Mouse (Mus musculus) skeletal muscle tissue, adult 2 months (tissue): ENCODE measurements around the gene D17H6S53E.

Experiments used
- DNase-seq: peaks from one replicate; pipeline ENCODE4 v3.0.0-alpha.2; 2012; ENCODE audit warnings: low read depth, low spot score

The D17H6S53E gene

DNA sequence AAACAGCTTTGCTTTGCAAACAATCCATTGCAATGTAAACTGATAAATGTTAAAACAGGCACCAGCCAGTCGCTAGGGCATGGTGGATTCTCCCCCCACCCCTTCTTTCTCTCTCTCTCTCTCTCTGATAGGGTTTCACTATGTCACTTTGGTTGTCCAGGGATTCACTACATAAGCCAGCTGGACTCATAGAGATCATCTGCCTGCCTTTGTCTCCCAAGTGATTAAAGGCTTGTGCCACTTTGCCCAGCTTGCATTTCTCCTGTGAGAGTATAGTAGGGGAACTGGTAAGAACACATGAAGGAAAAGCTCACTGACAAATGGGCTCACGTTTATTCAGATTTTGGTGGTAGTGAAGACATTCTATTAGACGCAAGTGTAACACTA, 6.0 kb downstream of the D17H6S53E start:
- no peak for DNase-seq

DNA sequence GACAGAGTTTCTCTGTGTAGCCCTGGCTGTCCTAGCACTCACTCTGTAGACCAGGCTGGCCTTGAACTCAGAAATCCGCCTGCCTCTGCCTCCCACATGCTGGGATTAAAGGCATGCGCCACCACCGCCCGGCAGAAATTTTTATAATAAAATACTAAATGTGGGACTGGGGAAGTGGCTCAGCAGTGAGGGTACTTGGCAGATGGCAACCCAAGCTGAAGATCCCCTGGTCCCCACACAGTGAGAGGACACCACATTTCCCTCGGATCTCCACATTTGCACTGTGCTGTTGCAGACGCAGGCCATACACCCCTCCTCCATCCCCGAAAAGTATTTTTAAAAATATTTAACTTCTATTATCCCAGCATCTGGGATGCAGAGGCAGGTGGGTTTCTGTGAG, 7.3 kb downstream of the D17H6S53E start:
- no peak for DNase-seq

DNA sequence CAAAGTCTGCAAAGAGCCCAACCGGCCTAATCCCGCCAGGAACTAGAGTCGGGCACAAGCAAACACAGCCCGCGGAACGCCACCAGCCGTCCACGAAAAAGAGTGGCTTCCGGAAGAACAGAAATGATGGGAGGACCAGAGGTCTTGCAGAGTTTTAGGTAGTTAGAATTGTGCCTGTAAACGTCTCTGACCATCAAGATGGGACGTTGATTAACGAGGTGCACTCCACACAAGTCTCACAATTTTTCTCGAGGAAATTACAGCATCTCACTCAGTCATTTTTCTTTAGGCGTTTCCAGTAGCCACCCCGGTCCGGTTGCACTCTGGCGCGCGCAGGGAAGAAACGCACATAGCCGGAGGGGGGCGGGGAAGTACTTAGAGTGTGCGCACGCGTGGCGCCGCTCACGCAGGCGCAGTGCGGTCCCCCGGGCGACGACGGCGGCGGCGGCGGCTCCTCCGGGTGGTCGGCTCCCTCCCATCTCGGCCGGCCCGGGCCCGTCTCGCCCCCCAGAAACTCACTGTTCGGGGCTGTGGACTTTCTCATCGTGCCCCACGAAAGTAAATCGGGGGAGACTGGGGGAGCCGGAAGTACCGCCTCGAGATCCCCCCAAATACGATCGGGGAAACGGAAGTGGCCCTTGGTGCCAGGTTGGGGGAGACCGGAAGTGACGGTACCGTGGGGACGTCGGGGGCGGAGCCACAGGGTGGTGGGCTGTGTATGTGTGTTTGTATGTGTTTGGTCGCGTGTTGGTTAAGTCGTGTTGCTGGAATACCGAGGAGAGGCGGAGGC, 8.8 kb downstream of the D17H6S53E start, which contains the start of gene Bag6:
TSS of gene Bag6 (plus strand) at position 378 of the 790 bp plus-strand sequence.
- peak; percentile 91 for DNase-seq

DNA sequence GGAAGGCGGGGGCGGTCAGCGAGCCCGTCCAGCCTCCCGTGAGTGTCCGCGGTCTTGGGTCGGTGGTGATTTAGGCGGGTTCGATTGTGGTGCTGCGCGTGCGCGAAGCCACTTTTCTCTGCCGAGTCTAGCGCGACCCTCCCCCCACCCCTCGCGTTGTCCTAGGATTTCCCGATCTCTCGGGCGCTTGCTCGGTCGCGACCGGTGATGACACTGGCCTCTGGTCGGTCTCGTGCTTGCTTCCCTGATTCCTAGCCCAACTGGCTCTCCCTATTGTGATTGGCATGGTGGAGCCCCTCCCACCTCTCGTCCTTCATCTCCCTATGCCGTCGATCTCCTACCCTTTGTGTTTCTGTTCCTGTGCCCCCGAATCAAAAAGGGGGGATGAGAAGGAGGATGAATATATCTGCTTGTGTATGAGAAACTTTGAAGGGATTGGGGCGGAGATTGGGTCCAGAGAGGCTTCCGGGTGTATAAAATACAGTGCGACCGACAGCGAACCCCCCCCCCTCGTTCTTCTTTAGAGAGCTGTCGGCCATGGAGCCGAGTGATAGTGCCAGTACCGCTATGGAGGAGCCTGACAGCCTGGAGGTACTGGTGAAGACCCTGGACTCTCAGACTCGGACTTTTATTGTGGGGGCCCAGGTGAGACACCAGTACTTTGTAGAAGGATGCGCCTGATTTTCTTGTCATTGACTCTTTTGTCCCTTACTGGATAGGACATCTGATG, 9.6 kb downstream of the D17H6S53E start:
- DNase-seq, result no peak

DNA sequence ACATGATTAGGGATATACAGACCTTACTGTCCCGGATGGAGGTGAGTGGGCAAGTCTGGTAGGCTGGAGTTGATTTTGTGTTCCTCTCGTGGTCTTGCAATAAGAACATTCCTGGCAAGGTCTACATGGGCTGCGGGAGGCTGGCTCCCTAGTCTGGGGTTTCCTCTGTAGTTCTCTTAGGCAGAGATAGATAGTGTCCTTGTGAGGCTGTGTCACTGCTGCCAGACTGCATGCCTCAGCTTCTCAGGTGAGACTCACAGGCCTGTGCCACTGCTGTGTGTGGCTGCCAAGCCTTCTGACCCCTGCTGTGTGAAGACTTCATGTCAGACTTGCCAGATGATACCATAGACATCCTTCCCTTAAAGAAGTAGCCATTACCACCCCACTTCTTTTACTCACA, 13.1 kb downstream of the D17H6S53E start:
- DNase-seq, result no peak

DNA sequence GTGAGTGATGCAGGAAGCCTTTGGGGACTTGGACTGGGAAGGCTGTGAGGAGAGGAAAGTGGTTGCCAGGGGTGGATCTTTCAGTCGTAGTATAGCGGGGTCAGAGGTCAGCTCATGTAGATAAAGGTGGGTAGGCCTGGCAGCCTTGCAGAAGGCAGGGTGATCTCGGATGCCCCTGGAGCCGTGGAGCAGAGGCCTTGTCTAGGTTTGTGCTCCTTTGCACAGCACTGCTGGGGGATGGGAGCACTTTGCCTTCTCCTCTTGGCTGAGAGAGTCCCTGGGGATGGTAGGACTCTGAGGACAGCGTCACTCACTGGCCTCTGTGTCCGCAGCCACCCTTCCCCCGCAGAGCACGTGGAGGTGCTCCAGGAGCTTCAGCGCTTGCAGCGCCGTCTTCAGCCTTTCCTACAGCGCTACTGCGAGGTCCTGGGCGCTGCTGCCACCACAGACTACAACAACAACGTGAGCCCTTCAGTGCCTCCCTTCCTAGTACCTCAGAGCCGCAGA, 14.4 kb downstream of the D17H6S53E start:
- DNase-seq, result no peak

DNA sequence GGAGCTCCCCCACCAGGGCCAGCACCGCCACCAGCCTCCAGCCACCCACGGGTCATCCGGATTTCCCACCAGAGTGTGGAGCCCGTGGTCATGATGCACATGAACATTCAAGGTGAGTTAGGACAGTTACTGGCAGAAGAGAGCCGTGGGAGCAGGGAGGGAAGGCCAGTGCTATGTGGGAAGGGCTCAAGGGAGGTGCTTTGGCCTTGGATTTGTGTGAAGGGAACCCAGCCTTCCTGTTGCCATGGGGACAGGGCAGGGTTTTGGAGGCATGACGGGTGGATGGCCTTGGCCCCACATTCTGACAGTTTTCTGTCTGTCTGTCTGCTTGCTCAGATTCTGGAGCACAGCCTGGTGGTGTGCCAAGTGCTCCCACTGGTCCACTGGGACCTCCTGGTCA, 15.8 kb downstream of the D17H6S53E start:
- DNase-seq, result no peak

DNA sequence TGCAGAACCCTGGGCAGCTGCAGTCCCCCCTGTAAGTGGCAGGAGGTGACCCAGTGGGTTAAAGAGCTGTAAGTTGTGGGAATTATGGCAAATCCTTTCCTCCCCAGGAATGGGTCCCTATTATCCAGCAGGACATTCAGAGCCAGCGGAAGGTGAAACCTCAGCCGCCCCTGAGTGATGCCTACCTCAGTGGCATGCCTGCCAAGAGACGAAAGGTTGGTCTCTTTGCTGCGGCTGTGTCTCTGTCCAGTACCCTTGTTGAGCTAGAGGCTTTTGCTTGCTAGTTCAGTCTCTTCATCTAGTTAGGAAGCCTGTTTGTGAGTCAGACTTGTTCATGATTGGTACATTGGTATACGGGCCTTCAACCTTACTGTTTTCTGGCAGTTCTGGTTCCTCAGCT, 20.0 kb downstream of the D17H6S53E start:
- no peak for DNase-seq

DNA sequence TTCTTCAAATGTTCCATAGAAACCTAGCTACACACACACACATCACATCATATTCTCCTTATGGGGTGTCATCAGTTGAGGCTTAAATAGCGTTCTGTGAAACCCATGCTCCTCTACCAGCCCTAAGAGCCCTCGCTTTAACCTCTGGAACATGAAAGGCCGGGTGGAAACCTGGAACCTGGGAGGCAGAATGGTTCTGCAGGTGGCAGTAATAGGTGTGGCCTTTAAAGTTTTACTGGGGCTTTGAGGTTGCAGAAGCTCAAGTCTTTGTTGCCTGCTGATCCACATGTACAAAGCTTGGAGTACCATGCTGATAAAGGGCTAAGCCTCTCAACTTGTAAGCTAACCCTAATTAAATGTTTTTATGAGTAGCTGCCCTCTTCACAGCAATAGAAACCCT, 21.2 kb downstream of the D17H6S53E start:
- DNase-seq, result no peak

DNA sequence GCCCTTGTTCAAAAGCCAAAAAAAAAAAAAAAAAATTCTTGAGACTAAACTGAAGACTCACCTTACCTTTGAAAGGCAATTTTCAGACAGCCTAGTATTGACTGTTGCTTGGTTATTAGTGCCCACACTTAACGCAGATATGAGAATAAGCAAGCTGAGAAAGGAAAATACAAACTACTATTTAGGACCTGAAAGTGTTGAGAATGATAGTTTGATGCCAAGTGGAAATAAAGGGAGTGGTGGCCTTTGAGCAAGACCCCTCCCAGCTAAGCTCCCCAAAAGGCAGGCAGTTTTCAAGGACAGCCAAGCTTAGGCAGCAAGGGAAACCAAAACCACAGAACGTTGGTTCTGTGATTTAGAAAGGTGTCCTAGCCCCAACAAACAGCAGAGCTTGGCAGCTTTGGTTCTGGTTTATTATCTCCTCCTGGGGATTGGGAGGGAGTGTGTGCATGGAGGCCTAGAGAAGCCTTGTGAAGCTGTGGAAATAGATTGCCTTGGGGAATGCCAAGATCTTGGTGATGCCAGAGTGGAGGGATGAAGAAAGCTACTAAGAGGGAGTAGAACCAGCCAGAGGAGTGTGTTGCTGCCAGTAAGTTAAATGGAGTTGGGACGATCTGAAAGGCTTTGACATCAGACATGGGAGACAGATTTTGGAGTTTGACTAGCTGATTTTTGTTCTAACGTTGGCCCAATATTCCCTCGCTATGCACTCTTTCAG, 21.9 kb downstream of the D17H6S53E start:
- no peak for DNase-seq

DNA sequence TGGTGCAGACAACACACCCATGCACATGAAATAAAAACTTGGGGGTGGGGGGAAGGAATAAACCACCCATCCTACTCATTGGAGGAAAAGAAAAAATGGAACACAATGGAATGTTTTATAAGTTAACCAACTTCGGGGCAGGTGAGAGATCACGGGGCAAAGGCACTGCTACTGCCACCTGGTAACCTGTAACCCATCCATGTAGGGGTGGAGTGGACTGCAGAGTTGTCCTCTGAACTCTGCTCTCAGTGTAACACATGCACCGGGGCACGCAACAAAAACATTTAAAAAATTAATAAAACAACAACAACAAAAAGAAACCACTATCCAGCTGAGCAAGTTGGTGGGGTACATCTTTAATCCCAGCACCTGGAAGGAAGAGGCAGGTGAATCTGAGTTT, 25.9 kb downstream of the D17H6S53E start:
- no peak for DNase-seq

DNA sequence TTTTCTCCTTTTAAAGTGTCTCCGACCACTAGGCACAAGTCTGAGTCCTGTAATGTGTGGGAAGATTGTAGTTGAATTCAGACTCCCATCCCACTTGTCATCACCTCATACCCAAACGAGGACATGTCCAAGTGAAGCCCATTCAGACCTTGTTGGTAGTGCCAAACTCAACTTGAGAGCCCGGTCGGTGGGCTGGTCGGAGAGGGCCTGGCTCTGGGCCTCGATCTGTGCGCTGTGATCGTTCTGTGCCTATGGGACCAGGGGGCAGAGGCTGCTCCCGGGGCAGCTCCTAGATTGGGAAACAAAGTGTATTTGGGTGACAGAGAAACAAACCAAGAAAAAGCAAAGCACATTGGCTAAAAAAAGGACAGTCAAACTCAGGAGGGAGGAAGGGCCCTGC, 26.9 kb downstream of the D17H6S53E start:
- DNase-seq, result no peak

DNA sequence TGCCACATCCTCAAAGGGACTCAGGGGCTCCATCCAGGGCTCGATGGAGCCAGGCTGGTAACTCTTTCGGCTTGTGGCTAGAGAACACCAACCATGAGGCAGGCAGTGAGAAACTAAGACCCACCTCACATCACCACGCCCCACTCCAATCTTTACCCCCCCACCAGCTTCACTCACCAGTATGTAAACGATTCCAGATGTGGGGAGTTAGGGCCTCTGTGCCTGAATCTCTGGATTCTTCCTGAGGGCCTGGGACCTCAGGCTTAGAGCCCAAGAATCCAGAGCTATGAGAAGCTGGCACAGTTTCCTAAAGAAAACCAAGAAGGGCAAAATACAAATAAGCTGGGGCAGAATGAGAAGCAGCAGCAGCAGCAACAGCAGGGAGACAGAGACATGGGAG, 27.8 kb downstream of the D17H6S53E start:
- DNase-seq, result no peak

DNA sequence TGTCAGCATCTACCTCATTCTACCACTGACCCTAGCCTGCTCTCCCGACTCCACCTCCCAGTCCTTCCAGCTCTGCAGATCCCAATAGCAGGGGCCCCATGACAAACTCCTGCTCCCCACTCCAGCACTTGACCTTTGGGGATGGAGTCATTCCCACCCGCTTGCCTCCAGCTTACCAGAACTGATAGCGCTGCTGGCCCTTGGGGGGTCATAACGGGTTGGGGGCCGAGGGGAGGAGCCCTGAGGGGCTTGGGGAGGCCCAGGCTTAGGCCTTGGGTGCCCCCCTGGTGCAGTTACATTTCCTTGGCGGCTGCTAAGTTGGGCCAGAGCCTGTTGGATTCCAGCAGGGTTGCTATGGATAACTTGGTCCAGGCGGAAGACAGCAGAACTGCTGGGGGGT, 28.4 kb downstream of the D17H6S53E start:
- no peak for DNase-seq

DNA sequence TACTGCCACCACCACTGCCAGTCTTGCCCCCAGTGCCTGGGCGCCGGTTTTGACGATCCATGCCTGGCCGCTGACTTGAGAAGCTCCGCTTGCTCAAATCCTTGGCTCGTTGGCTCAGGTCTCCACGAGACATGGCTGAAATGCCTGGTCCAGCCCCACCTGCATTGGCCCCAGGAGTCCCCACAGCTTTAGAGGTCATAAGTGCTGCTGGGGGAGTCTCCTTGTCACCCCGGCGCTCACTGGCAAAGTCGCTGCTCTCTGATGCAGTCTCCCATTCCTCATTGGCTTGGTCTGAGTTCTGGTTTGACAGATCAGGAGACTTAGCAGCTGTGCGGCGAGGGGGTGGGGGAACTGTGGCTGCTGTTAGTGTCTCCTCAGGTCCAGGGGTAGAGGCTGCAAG, 29.3 kb downstream of the D17H6S53E start:
- DNase-seq, result no peak

DNA sequence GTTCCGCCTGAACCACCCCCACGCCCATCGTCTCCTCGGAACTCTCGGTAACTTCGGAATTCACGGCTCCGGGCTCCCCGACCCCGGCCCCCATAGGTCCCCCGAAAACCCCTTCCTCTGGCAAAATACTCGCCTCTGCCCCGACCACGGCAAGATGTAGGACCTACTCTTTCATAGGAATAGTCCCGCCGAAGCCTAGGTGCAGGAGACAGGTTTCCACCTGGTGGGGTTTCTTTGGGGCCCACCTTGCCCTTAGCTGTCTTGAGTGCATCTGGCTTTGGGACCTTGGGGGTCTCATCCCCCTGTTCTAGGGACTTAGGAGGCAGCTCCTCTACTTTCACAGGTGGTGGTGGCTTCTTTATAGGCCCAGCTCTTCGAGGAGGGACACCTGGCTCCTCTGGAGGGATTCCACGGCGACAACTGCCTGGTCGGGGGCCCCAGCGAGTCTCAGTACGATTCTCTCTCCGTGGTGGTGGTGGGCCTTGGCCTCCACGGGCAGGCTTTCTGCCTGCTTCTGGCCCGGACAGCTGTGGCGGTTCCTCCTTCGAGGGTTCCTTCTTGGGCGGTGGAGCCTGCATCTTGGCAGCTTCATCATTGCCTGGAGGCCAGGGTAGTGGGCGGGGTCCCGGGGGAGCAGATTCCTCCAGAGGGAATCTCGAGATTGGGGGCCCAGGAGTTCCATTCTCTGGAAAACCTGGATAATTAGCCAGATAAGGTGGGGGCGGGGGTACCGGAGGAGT, 30.5 kb downstream of the D17H6S53E start:
- DNase-seq, result no peak

DNA sequence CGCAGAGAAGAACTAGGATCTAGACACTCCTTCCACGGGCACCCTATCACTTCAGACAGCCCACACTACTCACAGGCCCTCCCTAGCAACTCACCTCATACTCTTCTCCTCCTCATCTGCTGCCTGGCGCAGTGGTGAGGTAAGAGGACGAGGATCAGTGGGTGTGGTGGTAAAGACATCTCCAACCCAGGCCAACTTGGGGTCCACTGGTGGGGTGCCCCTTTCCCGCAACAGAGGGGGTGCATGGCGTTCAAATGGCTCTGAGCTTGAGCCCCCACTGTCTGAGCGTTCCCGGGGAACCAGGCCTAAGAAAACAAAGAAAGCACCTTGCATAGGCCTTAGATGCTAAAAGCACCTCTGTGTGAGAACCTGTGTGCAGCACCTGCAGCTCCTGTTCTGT, 31.1 kb downstream of the D17H6S53E start:
- DNase-seq, result no peak

DNA sequence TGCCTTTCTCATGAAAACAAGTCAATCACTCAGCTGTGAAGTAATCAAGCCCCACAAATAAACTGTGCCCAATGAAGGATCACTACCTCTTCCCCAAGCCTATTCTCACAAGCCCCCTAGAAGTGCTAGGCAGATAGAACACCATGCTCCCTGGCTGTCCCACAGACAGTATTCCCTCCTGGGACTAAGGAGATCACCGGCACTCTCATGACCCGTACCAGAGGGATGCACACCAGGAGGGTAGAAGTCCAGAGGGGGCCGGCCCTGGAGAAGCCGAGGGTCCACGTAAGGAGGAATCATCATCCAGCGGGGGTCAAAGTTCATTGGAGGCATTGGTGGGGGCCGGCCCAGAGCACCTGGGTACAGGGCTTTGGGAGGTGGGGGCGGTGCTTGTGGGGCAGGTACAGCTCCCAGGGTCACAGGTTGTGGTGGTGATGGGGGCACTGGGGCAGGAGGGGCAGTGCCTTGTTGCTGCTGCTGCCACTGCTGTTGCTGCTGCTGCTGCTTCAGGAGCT, 31.5 kb downstream of the D17H6S53E start:
- DNase-seq, result no peak

DNA sequence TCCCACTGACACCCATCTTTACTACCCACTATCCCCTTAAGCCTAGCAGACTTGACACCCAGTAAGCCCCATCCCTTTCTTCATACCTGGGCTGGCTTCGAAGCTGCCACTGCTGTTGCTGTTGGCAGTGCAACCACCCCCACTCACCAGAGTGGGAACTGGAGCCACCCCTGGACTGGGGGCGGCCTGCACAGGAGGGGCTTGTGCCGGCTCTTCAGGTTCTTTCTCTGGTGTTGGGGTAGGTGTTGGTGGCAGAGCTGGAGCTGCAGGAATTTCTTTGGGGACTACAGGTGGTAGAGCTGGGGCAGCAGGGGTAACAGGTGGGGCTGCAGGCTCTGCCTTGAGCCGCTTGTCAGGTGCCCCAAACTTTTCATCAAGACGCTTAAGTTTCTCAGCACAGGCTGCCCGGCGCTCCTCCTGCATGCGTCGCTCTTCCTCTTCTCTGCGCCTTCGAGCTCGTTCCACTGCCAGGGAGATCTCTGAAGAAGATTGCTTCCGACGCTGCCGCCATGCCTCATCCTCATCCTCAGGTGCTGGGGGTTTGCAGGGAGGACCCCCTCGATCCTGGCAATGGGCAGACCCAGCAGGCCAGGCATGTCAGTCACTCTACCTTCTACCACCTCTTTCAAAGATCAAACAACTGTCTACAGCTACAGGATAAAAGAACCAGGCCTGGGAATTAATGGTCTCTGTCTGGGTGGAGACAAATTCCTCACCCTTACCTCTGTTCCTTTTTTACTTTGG, 32.8 kb downstream of the D17H6S53E start:
- no peak for DNase-seq

DNA sequence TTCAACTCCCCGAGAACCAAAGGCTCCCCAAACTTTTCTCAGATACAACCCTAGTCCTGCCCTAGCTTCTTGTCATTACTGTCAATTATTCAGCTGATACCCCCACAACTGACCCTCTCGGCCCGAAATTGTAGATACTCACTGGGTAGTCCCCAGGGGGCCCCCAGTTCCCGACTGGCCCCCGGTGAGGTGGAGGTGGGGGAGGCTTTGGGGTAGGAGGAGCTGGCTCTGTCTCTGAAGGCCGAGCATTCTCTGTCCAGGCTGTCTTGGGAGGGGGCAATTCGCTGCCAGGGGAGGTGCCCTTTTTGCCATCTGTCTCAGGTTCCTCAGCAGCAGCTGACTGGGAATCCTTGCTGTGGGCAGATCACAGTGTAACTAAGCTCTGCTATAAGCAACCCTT, 33.5 kb downstream of the D17H6S53E start:
- DNase-seq, result no peak

DNA sequence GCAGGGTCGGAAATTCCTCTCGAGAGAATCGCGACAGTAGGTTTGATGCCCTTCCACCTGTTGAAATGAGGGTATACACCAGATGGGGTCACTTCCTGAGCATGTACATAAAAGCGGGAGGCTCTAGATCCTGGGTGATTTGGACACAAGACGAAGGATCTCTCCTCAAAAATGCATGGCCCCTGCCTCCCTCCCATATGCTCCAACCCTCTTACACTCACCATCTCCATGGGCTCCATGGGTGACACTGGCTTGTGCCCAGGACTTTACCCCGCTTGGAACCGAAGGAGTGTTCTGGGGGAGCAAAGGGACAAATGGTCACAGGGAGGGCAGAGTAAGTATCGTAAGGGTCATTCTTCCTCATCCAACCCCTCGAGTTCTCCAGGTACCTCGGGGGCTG, 35.2 kb downstream of the D17H6S53E start:
- DNase-seq, result no peak
